Mouse (Mus musculus): ENCODE measurements around the gene Zfp54.
"Not testable (repeated sequence)": the region's sequence is repeated elsewhere in the genome, so short reads cannot be mapped to it uniquely, and the experiment has no call there.

The Zfp54 gene

GRCm38 (mm10) chr17:21422664-21423599 lies at the start of gene Zfp54:
Gene Zfp54 (plus strand): TSS chr17:21423227.
- in situ Hi-C loops (cut with MboI; ENCODE audit: unreplicated experiment in 2 of 2), result loop anchor here (5.0 to 25.0 kb wide), 4 partner anchors 89 to 614 kb away; partner anchors contain the start of gene Ppp2r1a (in 1 of the 2)

DNA sequence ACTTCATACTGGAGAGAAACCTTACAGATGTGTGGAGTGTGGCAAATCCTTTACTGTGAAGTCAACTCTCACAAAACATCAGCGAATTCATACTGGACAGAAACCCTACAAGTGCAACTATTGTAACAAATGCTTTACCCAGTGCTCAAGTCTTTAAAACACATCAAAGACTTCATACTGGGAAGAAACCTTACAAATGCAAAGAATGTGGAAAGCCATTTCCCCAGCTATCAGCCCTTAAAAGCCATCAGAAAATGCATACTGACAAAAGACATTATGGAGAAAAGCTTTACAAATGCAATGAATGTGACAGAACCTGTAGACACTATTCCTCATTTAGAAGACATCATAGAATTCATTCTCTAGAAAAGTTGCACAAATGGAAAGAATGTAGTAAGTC lies 47.7 kb upstream of the Zfp54 start:
- in situ Hi-C loops (cut with MboI; ENCODE audit: unreplicated experiment in 2 of 2), result no loop called here

DNA sequence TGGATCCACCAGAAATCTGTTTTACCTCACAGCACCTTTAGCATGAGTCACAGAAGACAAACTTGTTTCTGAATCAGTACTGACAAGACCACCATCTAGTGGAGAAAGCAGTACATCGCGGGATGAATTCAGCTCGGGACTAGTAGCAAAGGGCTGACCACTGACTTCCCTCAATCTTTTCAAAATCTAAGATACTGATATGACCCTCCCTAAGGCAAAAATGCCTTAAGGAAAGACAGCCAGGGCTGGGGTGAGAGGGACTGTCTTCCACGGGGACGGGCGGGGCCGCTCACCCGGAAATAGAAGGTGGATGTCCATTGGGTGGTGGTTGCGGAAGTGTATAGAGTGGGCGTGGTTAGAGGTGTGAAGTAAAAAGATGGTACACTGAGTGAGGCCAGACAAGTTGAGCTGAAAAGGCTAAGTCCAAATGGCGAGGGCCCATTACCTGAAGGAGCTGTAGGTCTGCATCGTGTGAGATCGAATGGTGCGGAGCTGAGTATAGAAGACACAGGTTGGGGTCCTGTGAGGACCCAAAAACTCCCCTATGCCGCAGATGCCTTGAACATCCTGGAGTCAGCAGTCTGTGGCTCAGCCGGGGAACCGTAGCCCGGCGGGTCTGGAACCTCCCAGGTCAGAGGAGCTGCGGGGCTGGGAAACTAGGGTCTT lies 39.5 kb upstream of the Zfp54 start, which contains the start of gene Zfp677:
TSS of gene Zfp677 (plus strand) at position 358 of the 666 bp plus-strand sequence.
- in situ Hi-C loops (cut with MboI; ENCODE audit: unreplicated experiment in 2 of 2), result no loop called here

- in situ Hi-C loops (cut with MboI; ENCODE audit: unreplicated experiment in 2 of 2), result no loop called here
Observed at GRCm38 (mm10) chr17:21384057-21384411, 39.0 kb upstream of the Zfp54 start.

- in situ Hi-C loops (cut with MboI; ENCODE audit: unreplicated experiment in 2 of 2), result loop anchor here in 1 of 2 experiments (25.0 kb wide), 1 partner anchor 477 kb away; no protein-coding TSS in a partner anchor
Observed at GRCm38 (mm10) chr17:21438806-21439400, 15.9 kb downstream of the Zfp54 start.

DNA sequence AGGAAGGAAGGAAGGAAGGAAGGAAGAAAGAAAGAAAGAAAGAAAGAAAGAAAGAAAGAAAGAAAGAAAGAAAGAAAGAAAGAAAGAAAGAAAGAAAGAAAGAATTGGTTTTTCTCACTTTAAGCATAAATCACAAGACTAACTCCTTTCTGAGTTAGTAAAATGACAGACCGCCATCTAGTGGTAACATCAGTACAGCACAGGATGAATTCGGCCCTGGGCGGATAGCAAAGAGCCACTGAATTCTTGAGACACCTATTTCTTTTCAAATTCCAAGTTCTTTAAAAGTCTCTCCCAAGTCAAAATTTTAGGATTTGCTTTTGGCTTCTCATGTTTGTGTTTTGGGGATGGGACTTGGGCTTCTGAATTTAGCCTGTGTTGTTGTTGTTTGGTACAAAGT lies 26.6 kb downstream of the Zfp54 start:
- in situ Hi-C loops (cut with MboI; ENCODE audit: unreplicated experiment in 2 of 2), result loop anchor here (5.0 to 25.0 kb wide), 3 partner anchors 53 to 487 kb away; no protein-coding TSS in a partner anchor

DNA sequence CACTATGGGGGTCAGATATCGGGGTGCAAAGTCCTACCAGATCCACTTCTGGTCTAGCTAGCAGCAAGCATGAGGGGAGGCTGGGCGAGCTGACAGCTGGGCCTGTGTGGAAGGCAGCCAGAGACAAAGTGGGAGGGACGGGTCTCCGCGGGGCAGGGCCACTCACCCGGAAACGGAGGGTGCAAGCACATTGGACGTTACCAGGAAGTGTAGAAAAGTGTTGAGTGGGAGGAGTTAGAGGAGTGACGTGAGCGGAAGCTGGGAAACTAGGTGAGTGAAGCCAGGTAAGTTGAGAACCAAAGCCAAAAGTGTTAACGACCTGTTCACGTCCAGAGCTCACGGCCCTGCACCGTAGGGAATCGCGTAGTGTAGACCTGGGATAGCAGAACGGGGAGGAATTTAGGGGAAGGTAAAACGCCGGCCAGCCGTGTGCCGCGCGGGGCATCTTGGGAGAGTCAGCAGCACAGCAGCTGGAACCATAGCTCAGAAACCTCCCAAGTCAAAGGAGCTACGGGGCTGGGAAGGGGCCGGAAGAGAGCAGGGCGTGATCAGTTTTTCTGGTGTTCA lies 27.2 kb downstream of the Zfp54 start, which contains the start of gene Zfp51:
TSS of gene Zfp51 (plus strand) at position 237 of the 567 bp plus-strand sequence.
- in situ Hi-C loops (cut with MboI; ENCODE audit: unreplicated experiment in 2 of 2), result loop anchor here (5.0 to 10.0 kb wide), 2 partner anchors 52 to 65 kb away; no protein-coding TSS in a partner anchor

DNA sequence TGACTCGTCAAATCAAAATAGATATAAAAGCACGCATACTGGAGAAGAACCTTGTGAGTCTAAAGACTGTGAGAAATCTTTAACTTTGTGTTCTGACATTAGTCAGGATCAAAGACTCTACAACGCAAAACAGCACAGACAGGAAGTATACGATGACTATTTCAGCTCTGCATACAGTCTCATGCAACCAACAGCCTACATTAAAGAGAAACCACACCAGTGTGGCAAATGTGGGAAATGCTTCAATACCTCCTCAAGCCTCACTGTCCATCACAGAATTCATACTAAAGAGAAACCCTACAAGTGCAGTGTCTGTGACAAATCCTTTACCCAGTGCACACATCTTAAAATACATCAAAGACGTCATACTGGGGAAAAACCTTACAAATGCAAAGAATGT lies 40.5 kb downstream of the Zfp54 start:
- in situ Hi-C loops (cut with MboI; ENCODE audit: unreplicated experiment in 2 of 2), result no loop called here

GRCm38 (mm10) chr17:21472032-21472652 lies 49.1 kb downstream of the Zfp54 start:
- in situ Hi-C loops (cut with MboI; ENCODE audit: unreplicated experiment in 2 of 2), result no loop called here

GRCm38 (mm10) chr17:21472653-21473307 lies 49.8 kb downstream of the Zfp54 start:
- in situ Hi-C loops (cut with MboI; ENCODE audit: unreplicated experiment in 2 of 2), result no loop called here

DNA sequence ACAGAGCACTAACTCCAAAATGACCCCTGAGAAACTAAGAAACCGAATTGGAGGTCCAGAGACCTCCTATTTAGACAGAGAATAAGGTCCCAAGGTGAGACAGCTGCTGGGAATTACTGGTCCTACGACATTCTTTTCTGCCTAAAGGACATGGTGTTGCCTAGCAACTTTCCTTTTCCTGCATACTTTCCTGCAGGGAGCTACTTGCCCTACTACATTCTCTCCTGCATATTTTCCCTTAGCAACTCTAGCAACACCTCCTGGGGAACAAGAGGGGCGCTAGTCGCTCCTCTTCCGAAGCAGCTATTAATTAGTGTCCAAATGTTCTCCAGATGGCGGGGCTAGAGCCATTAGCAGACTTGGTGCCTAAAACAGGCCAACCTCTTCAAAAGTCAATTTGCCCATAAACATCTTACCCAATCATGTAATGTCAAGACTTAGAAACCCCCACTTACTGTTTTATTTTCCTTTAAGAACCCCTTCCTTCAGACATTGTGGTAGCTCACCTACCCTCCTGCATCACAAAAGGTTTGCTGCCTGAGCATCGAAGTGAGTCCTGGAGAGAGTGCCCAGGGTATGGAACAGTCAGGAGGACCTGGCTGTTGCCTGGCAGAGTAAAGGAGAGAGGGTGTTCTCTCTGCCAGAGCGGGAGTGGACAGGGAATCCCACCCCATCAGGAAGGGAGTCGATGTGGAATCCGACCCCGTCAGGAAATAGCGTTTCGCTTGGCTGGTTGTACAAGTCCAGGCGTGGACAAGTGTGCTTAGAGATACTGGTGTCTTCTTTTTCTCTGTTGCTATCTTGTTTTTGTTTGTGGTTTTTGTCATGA lies 50.5 kb downstream of the Zfp54 start:
- in situ Hi-C loops (cut with MboI; ENCODE audit: unreplicated experiment in 2 of 2), result no loop called here

- in situ Hi-C loops (cut with MboI; ENCODE audit: unreplicated experiment in 2 of 2), result not testable (repeated sequence)
Observed at GRCm38 (mm10) chr17:21474729-21475128, 51.7 kb downstream of the Zfp54 start.

DNA sequence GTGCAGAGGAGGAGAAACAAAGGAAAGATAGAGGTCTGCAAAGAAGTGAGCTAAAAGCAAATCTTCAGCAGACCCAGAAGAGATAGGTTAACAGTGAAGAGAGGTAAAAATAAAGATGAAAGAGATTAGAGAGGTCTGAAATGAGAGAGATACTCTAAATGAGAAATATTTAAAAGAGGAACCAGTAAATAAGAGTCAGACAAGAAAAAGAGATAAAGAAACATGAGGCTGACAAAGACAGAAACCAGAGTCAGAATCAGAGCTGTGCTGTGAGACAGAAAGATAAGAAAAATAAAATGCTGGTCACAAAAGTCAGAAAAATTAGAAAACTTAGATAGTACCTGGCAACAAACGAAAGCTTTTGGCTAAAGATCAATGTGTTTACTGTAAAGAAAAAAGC lies 52.3 kb downstream of the Zfp54 start:
- in situ Hi-C loops (cut with MboI; ENCODE audit: unreplicated experiment in 2 of 2), result not testable (repeated sequence)

GRCm38 (mm10) chr17:21476351-21476750 lies 53.3 kb downstream of the Zfp54 start:
- in situ Hi-C loops (cut with MboI; ENCODE audit: unreplicated experiment in 2 of 2), result not testable (repeated sequence)

GRCm38 (mm10) chr17:21478103-21478777 lies 55.2 kb downstream of the Zfp54 start:
- in situ Hi-C loops (cut with MboI; ENCODE audit: unreplicated experiment in 2 of 2), result not testable (repeated sequence)
